ENCODE assay signal across 10 mouse cellular contexts in genomic region chr1:74507780-74508179, GRCm38 (mm10). TPM values are rescaled to one million over a fixed set of nuclear protein-coding genes. Genes with fewer than 3 reads are reported as not detected.
A peak's percentile ranks its signal among the peaks of the same experiment; 100 is the strongest.
DNase-seq lines count a peak whose midpoint lies in the region; ATAC-seq and TF ChIP-seq lines count a peak whose summit lies in the region.
"Had no signal": no experiment of that assay in that cellular context is flagged by ENCODE, and none has a peak within 500 bp of the region (broad histone marks: within the 10 kb centered on the region; RNA-seq: fewer than 3 reads in every experiment).

No protein-coding gene starts in this region.

- 92% methylated on average over 2 of the region's 2 CpGs for WGBS in lung, embryonic 15.5 days
- 95% methylated on average over 2 of the region's 2 CpGs for WGBS in lung, adult 2 months
- 95% methylated on average over 2 of the region's 2 CpGs for WGBS in embryonic facial prominence, embryonic 14.5 days
- WGBS in limb, embryonic 11.5 days, result 94% methylated on average over 2 of the region's 2 CpGs
- 90% methylated on average over 2 of the region's 2 CpGs for WGBS in stomach, embryonic 14.5 days

- peaks cover 6% of the 10 kb centered on the region; the same call in 1 of the 2 replicates for H3K36me3 ChIP-seq in lung, embryonic 15.5 days
- 0 out of 2 replicates have a peak, but pooled peaks cover 14% of the 10 kb centered on the region for H3K36me3 ChIP-seq in embryonic facial prominence, embryonic 14.5 days (ENCODE audit: control insufficient read depth, insufficient read depth, low read length)
- no peaks in the 10 kb centered on the region for H3K36me3 ChIP-seq in limb, embryonic 11.5 days (ENCODE audit: control insufficient read depth, insufficient read depth, low read length)
- H3K36me3 ChIP-seq in stomach, embryonic 14.5 days (ENCODE audit: control insufficient read depth, insufficient read depth, low read length), result no peaks in the 10 kb centered on the region; the same call in 1 of the 2 replicates

- no peak for DNase-seq in lung, adult 2 months
- no peak for DNase-seq in embryonic facial prominence, embryonic 14.5 days (ENCODE audit: low spot score)
- DNase-seq in limb, embryonic 11.5 days (ENCODE audit: low spot score), result no peak
- DNase-seq in MN1 (ENCODE audit: low spot score), result no peak
- no peak for DNase-seq in layer of hippocampus, adult 8-10 months (ENCODE audit: low spot score in 2 of 2)
- DNase-seq in embryo, embryonic 9.5 days (ENCODE audit: extremely low spot score), result no peak
- DNase-seq: adrenal gland, adult 8-10 months; retina, postnatal 1 day had no signal

- no peak for TF ChIP-seq POLR2A in lung, adult 2 months (IDR thresholded peaks at IDR 0.05; ENCODE audit: borderline replicate concordance, extremely low read depth, low read depth, low read length)

- peak overlapping the region; percentile 63 for H3K4me3 ChIP-seq in lung, embryonic 15.5 days
- H3K4me3 ChIP-seq in lung, adult 2 months (replicated peaks; ENCODE audit: extremely low read depth, low read depth, low read length), result no peak overlapping the region
- peak overlapping the region; percentile 94 for H3K4me3 ChIP-seq in embryonic facial prominence, embryonic 14.5 days (ENCODE audit: low read depth, low read length)
- no peak overlapping the region for H3K4me3 ChIP-seq in limb, embryonic 11.5 days (ENCODE audit: low read depth, low read length)
- H3K4me3 ChIP-seq in stomach, embryonic 14.5 days (ENCODE audit: low read depth, low read length), result no peak overlapping the region

- peak overlapping the region; percentile 72 for H3K9ac ChIP-seq in lung, embryonic 15.5 days
- peak overlapping the region; percentile 96 for H3K9ac ChIP-seq in embryonic facial prominence, embryonic 14.5 days (ENCODE audit: low read depth, low read length)
- no peak overlapping the region for H3K9ac ChIP-seq in limb, embryonic 11.5 days (ENCODE audit: low read length)
- no peak overlapping the region; the same call in 1 of the 2 replicates for H3K9ac ChIP-seq in stomach, embryonic 14.5 days (replicated peaks; ENCODE audit: low read depth, low read length)

- H3K27me3 ChIP-seq in lung, embryonic 15.5 days, result no peaks in the 10 kb centered on the region
- no peaks in the 10 kb centered on the region for H3K27me3 ChIP-seq in embryonic facial prominence, embryonic 14.5 days (replicated peaks; ENCODE audit: control insufficient read depth, insufficient read depth, low read length)
- no peaks in the 10 kb centered on the region for H3K27me3 ChIP-seq in limb, embryonic 11.5 days (ENCODE audit: control insufficient read depth, insufficient read depth, low read length)
- no peaks in the 10 kb centered on the region for H3K27me3 ChIP-seq in stomach, embryonic 14.5 days (ENCODE audit: control insufficient read depth, insufficient read depth, low read length)

- TF ChIP-seq CTCF in lung, adult 2 months (IDR thresholded peaks at IDR 0.05; ENCODE audit: insufficient read depth, low read length), result no peak

- no peaks in the 10 kb centered on the region for H3K9me3 ChIP-seq in lung, embryonic 15.5 days
- no peaks in the 10 kb centered on the region for H3K9me3 ChIP-seq in embryonic facial prominence, embryonic 14.5 days (ENCODE audit: control insufficient read depth, low read length)
- no peaks in the 10 kb centered on the region for H3K9me3 ChIP-seq in limb, embryonic 11.5 days (ENCODE audit: control insufficient read depth, low read length)
- no peaks in the 10 kb centered on the region for H3K9me3 ChIP-seq in stomach, embryonic 14.5 days (ENCODE audit: control insufficient read depth, low read depth, low read length)

- peak overlapping the region; percentile 62 for H3K4me2 ChIP-seq in lung, embryonic 15.5 days
- H3K4me2 ChIP-seq in embryonic facial prominence, embryonic 14.5 days (ENCODE audit: low read depth, low read length), result peak overlapping the region; percentile 78
- peak overlapping the region; percentile 68; the same call in 1 of the 2 replicates for H3K4me2 ChIP-seq in limb, embryonic 11.5 days (ENCODE audit: low read depth, severe bottlenecking)
- H3K4me2 ChIP-seq in stomach, embryonic 14.5 days (replicated peaks; ENCODE audit: low read depth, low read length), result peak overlapping the region; percentile 80

- H3K27ac ChIP-seq in lung, embryonic 15.5 days, result no peak overlapping the region
- no peak overlapping the region for H3K27ac ChIP-seq in embryonic facial prominence, embryonic 14.5 days (replicated peaks; ENCODE audit: low read depth, low read length)
- H3K27ac ChIP-seq in limb, embryonic 11.5 days (replicated peaks; ENCODE audit: low read depth, low read length), result no peak overlapping the region
- H3K27ac ChIP-seq in stomach, embryonic 14.5 days (ENCODE audit: low read length), result no peak overlapping the region

- H3K4me1 ChIP-seq in lung, embryonic 15.5 days, result peaks cover 28% of the 10 kb centered on the region
- peaks cover 3% of the 10 kb centered on the region for H3K4me1 ChIP-seq in lung, adult 2 months (ENCODE audit: control insufficient read depth, insufficient read depth, low read length)
- H3K4me1 ChIP-seq in embryonic facial prominence, embryonic 14.5 days (ENCODE audit: control insufficient read depth, insufficient read depth, low read length), result peaks cover 19% of the 10 kb centered on the region
- peaks cover 5% of the 10 kb centered on the region; the same call in 1 of the 2 replicates for H3K4me1 ChIP-seq in limb, embryonic 11.5 days (ENCODE audit: control insufficient read depth, insufficient read depth, low read length)
- H3K4me1 ChIP-seq in stomach, embryonic 14.5 days (ENCODE audit: control insufficient read depth, insufficient read depth, low read length), result peaks cover 25% of the 10 kb centered on the region

- ATAC-seq in lung, embryonic 15.5 days (ENCODE audit: borderline replicate concordance, extremely low read depth, low FRiP score, low TSS enrichment), result no peak
- no peak for ATAC-seq in embryonic facial prominence, embryonic 14.5 days (ENCODE audit: low read depth)
- ATAC-seq in limb, embryonic 11.5 days (ENCODE audit: insufficient number of reproducible peaks, low FRiP score, low TSS enrichment, low read depth), result no peak
- no peak for ATAC-seq in stomach, embryonic 14.5 days (ENCODE audit: insufficient number of reproducible peaks, insufficient read depth, low FRiP score, low read depth)

RNA-seq across cellular contexts. Expression of gene Cnot9, which starts 1.9 kb away (rescaled TPM):
- polyA plus RNA-seq in lung, embryonic 15.5 days (2015; fragmentation: Nextera tagmentation; extraction: Ambion mirVana), result 66.9 and 69.5 TPM in 2 replicates
- 10.4 and 14.3 TPM in 2 replicates for polyA plus RNA-seq in lung, adult 2 months (2012; rRNA removed)
- polyA plus RNA-seq in embryonic facial prominence, embryonic 14.5 days (2014; fragmentation: Nextera tagmentation; extraction: Ambion mirVana), result 56.4 and 62.5 TPM in 2 replicates
- polyA plus RNA-seq in limb, embryonic 11.5 days (2014; fragmentation: Nextera tagmentation; extraction: Ambion mirVana), result 113 and 120 TPM in 2 replicates
- polyA plus RNA-seq in stomach, embryonic 14.5 days (2014; fragmentation: Nextera tagmentation; extraction: Ambion mirVana), result 70.3 and 72.3 TPM in 2 replicates
- 10 to 100 TPM; 22.7 to 25.7 (median 24.6) TPM for total RNA-seq in layer of hippocampus, adult 8-10 months (2022)

RNA-seq across cellular contexts. Expression of gene Plcd4, which starts 34.9 kb away (rescaled TPM):
- polyA plus RNA-seq in lung, embryonic 15.5 days (2015; fragmentation: Nextera tagmentation; extraction: Ambion mirVana), result 0.68 and 0.80 TPM in 2 replicates
- polyA plus RNA-seq in lung, adult 2 months (2012; rRNA removed), result 0.58 and 0.62 TPM in 2 replicates
- 2.0 and 2.9 TPM in 2 replicates for polyA plus RNA-seq in embryonic facial prominence, embryonic 14.5 days (2014; fragmentation: Nextera tagmentation; extraction: Ambion mirVana)
- 0.53 and 0.79 TPM in 2 replicates for polyA plus RNA-seq in limb, embryonic 11.5 days (2014; fragmentation: Nextera tagmentation; extraction: Ambion mirVana)
- polyA plus RNA-seq in stomach, embryonic 14.5 days (2014; fragmentation: Nextera tagmentation; extraction: Ambion mirVana), result 0.83 TPM in 1 of 2 replicates, not detected in the other
- total RNA-seq in layer of hippocampus, adult 8-10 months (2022), result 10 to 100 TPM; 22.0 to 29.6 (median 23.6) TPM

RNA-seq across cellular contexts. Expression of gene Usp37, which starts 36.3 kb away (rescaled TPM):
- 30.9 and 31.0 TPM in 2 replicates for polyA plus RNA-seq in lung, embryonic 15.5 days (2015; fragmentation: Nextera tagmentation; extraction: Ambion mirVana)
- polyA plus RNA-seq in lung, adult 2 months (2012; rRNA removed), result 3.4 and 3.7 TPM in 2 replicates
- 29.1 and 31.2 TPM in 2 replicates for polyA plus RNA-seq in embryonic facial prominence, embryonic 14.5 days (2014; fragmentation: Nextera tagmentation; extraction: Ambion mirVana)
- 46.4 and 52.2 TPM in 2 replicates for polyA plus RNA-seq in limb, embryonic 11.5 days (2014; fragmentation: Nextera tagmentation; extraction: Ambion mirVana)
- polyA plus RNA-seq in stomach, embryonic 14.5 days (2014; fragmentation: Nextera tagmentation; extraction: Ambion mirVana), result 40.5 and 43.0 TPM in 2 replicates
- 10 to 100 TPM; 22.1 to 31.4 (median 24.3) TPM for total RNA-seq in layer of hippocampus, adult 8-10 months (2022)

Comparison
In these comparisons a context has a peak if more than half of its experiments do, and no peak if none do; other contexts are left out.
1. H3K4me3 ChIP-seq: peak in lung, embryonic 15.5 days (single experiment) and embryonic facial prominence, embryonic 14.5 days (single experiment); none in lung, adult 2 months (single experiment), limb, embryonic 11.5 days (single experiment) and stomach, embryonic 14.5 days (single experiment).
2. H3K9ac ChIP-seq: peak in lung, embryonic 15.5 days (single experiment) and embryonic facial prominence, embryonic 14.5 days (single experiment); none in limb, embryonic 11.5 days (single experiment) and stomach, embryonic 14.5 days (single experiment).
3. Peak in every context shown above with its lines, with median percentiles within 50 percentile points of each other: H3K4me2 ChIP-seq.